22 mouse cellular contexts compared by ENCODE assay signal in the genomic region with DNA sequence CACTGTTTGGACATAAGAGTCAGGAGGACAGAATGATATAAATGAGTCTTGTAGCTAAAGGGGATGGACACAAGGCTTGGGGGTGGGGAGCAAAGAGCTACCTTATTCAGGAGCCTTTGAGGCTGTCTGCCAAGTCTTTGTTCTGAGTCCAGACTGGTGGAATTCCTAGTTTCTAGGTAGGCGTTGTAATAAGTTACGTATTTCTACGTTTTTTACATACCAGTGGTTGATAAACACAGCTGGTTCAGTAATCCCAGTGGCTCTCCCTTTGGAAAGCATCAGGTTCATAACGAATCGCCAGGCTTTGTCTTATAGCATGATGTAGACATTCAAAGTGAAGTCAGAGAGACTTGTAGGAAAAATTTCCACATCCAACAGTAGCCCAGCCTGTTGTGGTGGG.
DNase-seq lines count a peak whose midpoint lies in the region; ATAC-seq and TF ChIP-seq lines count a peak whose summit lies in the region.
"Had no signal": no experiment of that assay in that cellular context is flagged by ENCODE, and none has a peak within 500 bp of the region (broad histone marks: within the 10 kb centered on the region; RNA-seq: fewer than 3 reads in every experiment).

No protein-coding gene starts in this region.

- H3K4me1 ChIP-seq in limb, embryonic 14.5 days (ENCODE audit: control insufficient read depth, insufficient read depth, low read length), result no peaks in the 10 kb centered on the region
- no peaks in the 10 kb centered on the region for H3K4me1 ChIP-seq in limb, embryonic 10.5 days
- H3K4me1 ChIP-seq: embryonic facial prominence, embryonic 13.5 days; limb, embryonic 12.5 days; liver, embryonic 13.5 days; midbrain, embryonic 13.5 days; neural tube, embryonic 12.5 days had no signal

- H3K9me3 ChIP-seq in limb, embryonic 14.5 days (ENCODE audit: control insufficient read depth, low read length), result no peaks in the 10 kb centered on the region
- H3K9me3 ChIP-seq in limb, embryonic 10.5 days (replicated peaks), result no peaks in the 10 kb centered on the region
- H3K9me3 ChIP-seq: embryonic facial prominence, embryonic 13.5 days; heart, embryonic 15.5 days; limb, embryonic 12.5 days; liver, embryonic 13.5 days; midbrain, embryonic 13.5 days; neural tube, embryonic 12.5 days had no signal

- H3K4me2 ChIP-seq in limb, embryonic 14.5 days (replicated peaks; ENCODE audit: low read depth, low read length, severe bottlenecking), result no peak overlapping the region
- H3K4me2 ChIP-seq: embryonic facial prominence, embryonic 13.5 days; heart, embryonic 15.5 days; limb, embryonic 12.5 days; liver, embryonic 13.5 days; midbrain, embryonic 13.5 days; neural tube, embryonic 12.5 days had no signal

- no peaks in the 10 kb centered on the region for H3K27me3 ChIP-seq in limb, embryonic 14.5 days (ENCODE audit: control insufficient read depth, insufficient read depth, low read length)
- no peaks in the 10 kb centered on the region for H3K27me3 ChIP-seq in limb, embryonic 10.5 days (ENCODE audit: low read depth, poor library complexity, severe bottlenecking)
- H3K27me3 ChIP-seq: embryonic facial prominence, embryonic 13.5 days; heart, embryonic 15.5 days; limb, embryonic 12.5 days; liver, embryonic 13.5 days; midbrain, embryonic 13.5 days; neural tube, embryonic 12.5 days had no signal

- H3K36me3 ChIP-seq in limb, embryonic 14.5 days (ENCODE audit: control insufficient read depth, insufficient read depth, low read length), result peaks cover 10% of the 10 kb centered on the region
- H3K36me3 ChIP-seq in limb, embryonic 10.5 days, result peaks cover 93% of the 10 kb centered on the region
- H3K36me3 ChIP-seq: liver, embryonic 13.5 days had no signal

- peak; percentile 31 for DNase-seq in limb, embryonic 14.5 days (ENCODE audit: low spot score)
- DNase-seq in limb, embryonic 10.5 days (ENCODE audit: low spot score), result no peak
- DNase-seq in kidney, adult 9 months, result peak; percentile 86
- DNase-seq in kidney, postnatal 25 days, result peak; percentile 80 to 81
- peak; percentile 7 for DNase-seq in yolk sac, embryonic 10.5 days (ENCODE audit: low spot score)
- DNase-seq in frontal cortex, postnatal 36 days (ENCODE audit: low spot score in 2 of 2), result no peak
- no peak for DNase-seq in layer of hippocampus, postnatal 25 days (ENCODE audit: extremely low spot score in 1 of 2, low spot score in 1 of 2)
- DNase-seq: adrenal gland, postnatal 10 days; cerebellum, postnatal 10 days; heart, adult 18-20 months; heart, postnatal 4 days; liver, embryonic 13.5 days; right cerebral cortex, adult 18-20 months had no signal

- H3K27ac ChIP-seq in limb, embryonic 14.5 days (replicated peaks; ENCODE audit: low read depth, low read length), result no peak overlapping the region
- H3K27ac ChIP-seq in limb, embryonic 10.5 days, result no peak overlapping the region
- H3K27ac ChIP-seq: embryonic facial prominence, embryonic 13.5 days; heart, embryonic 15.5 days; hindbrain, postnatal 0 days; limb, embryonic 12.5 days; liver, embryonic 13.5 days; midbrain, embryonic 13.5 days; neural tube, embryonic 12.5 days had no signal

- no peak overlapping the region for H3K9ac ChIP-seq in limb, embryonic 14.5 days (ENCODE audit: low read depth, low read length, severe bottlenecking)
- H3K9ac ChIP-seq: embryonic facial prominence, embryonic 13.5 days; heart, embryonic 15.5 days; limb, embryonic 12.5 days; liver, embryonic 13.5 days; midbrain, embryonic 13.5 days; neural tube, embryonic 12.5 days had no signal

- no peak overlapping the region for H3K4me3 ChIP-seq in limb, embryonic 14.5 days (replicated peaks; ENCODE audit: low read length)
- H3K4me3 ChIP-seq in limb, embryonic 10.5 days, result no peak overlapping the region
- H3K4me3 ChIP-seq: embryonic facial prominence, embryonic 13.5 days; heart, embryonic 15.5 days; limb, embryonic 12.5 days; liver, embryonic 13.5 days; midbrain, embryonic 13.5 days; neural tube, embryonic 12.5 days had no signal

- no peak for TF ChIP-seq POLR2A in limb, embryonic 14.5 days (IDR thresholded peaks at IDR 0.05; ENCODE audit: borderline replicate concordance, extremely low read depth, insufficient read depth, insufficient read length)

- 75% methylated on average over 5 of the region's 5 CpGs for WGBS in limb, embryonic 14.5 days
- 93% methylated on average over 5 of the region's 5 CpGs for WGBS in limb, embryonic 10.5 days

- ATAC-seq in limb, embryonic 14.5 days (ENCODE audit: low FRiP score, low read depth), result no peak
- ATAC-seq: activated CD4-positive, CD25-positive, alpha-beta regulatory T cell, adult 4 months; CD4-positive, CD25-positive, alpha-beta regulatory T cell, adult 4 months; hindbrain, postnatal 0 days; intestine, postnatal 0 days; midbrain, embryonic 13.5 days had no signal

Comparison
In these comparisons a context has a peak if more than half of its experiments do, and no peak if none do; other contexts are left out.
1. DNase-seq: peak in limb, embryonic 14.5 days (single experiment), kidney, adult 9 months (single experiment), kidney, postnatal 25 days (2 of 2) and yolk sac, embryonic 10.5 days (single experiment); none in limb, embryonic 10.5 days (single experiment), frontal cortex, postnatal 36 days (0 of 2) and layer of hippocampus, postnatal 25 days (0 of 2).